Mouse (Mus musculus): ENCODE measurements around the gene Adamts4. TPM values are rescaled to one million over a fixed set of nuclear protein-coding genes. Genes with fewer than 3 reads are reported as not detected.

Gene Adamts4
- total RNA-seq, 2 experiments from 2014 or later: 3.9 to 8.0 TPM

Other genes starting within 250 kb of the Adamts4 start
- gene Fcgr4, start 231.5 kb upstream of the Adamts4 start, total RNA-seq (2021): under 1 TPM; 0.19 to 0.41 TPM
- gene Fcgr3, start 185.5 kb upstream of the Adamts4 start, total RNA-seq (2021): 1 to 10 TPM; 9.3 to 9.4 TPM
- gene Cfap126, start 136.5 kb upstream of the Adamts4 start, total RNA-seq (2021): 1 to 10 TPM; 1.2 to 1.8 TPM
- gene Sdhc, start 99.8 kb upstream of the Adamts4 start, total RNA-seq (2021): 100 to 1,000 TPM; 568 to 707 TPM
- gene Mpz, start 99.7 kb upstream of the Adamts4 start, total RNA-seq (2021): 100 to 1,000 TPM; 478 to 752 TPM
- gene Pcp4l1, start 54.2 kb upstream of the Adamts4 start, total RNA-seq (2021): 10 to 100 TPM; 11.6 to 11.8 TPM
- not detected for gene Nr1i3, start 36.5 kb upstream of the Adamts4 start, total RNA-seq (2021)
- 10 to 100 TPM; 42.2 to 44.7 TPM for gene Tomm40l, start 27.9 kb upstream of the Adamts4 start, total RNA-seq (2021)
- gene Apoa2, start 25.4 kb upstream of the Adamts4 start, total RNA-seq (2021): 1 to 10 TPM in 1 of 2 experiments, not detected in 1; 4.2 TPM
- gene Fcer1g, start 16.1 kb upstream of the Adamts4 start, total RNA-seq (2021): 10 to 100 TPM; 10.4 to 13.3 TPM
- 100 to 1,000 TPM; 468 to 578 TPM for gene Ndufs2, start 967 bp downstream of the Adamts4 start, total RNA-seq (2021)
- 10 to 100 TPM; 11.0 to 17.6 TPM for gene B4galt3, start 19.9 kb downstream of the Adamts4 start, total RNA-seq (2021)
- gene Ppox, start 30.8 kb downstream of the Adamts4 start, total RNA-seq (2021): 10 to 100 TPM; 11.6 to 15.1 TPM
- gene Usp21, start 37.6 kb downstream of the Adamts4 start, total RNA-seq (2021): 10 to 100 TPM; 15.3 to 19.7 TPM
- gene Ufc1, start 44.6 kb downstream of the Adamts4 start, total RNA-seq (2021): 10 to 100 TPM; 81.8 to 87.9 TPM
- 10 to 100 TPM; 30.3 to 31.2 TPM for gene Dedd, start 78.7 kb downstream of the Adamts4 start, total RNA-seq (2021)
- gene Nit1, start 95.2 kb downstream of the Adamts4 start, total RNA-seq (2021): 10 to 100 TPM; 20.1 to 22.5 TPM
- 100 to 1,000 TPM; 104 to 113 TPM for gene Pfdn2, start 95.2 kb downstream of the Adamts4 start, total RNA-seq (2021)
- gene Klhdc9, start 110.4 kb downstream of the Adamts4 start, total RNA-seq (2021): under 1 TPM; 0.31 to 0.61 TPM
- gene Nectin4, start 119.7 kb downstream of the Adamts4 start, total RNA-seq (2021): under 1 TPM; 0.07 to 0.20 TPM
- 1 to 10 TPM; 1.7 to 2.3 TPM for gene Arhgap30, start 138.5 kb downstream of the Adamts4 start, total RNA-seq (2021)
- 10 to 100 TPM; 31.5 to 32.4 TPM for gene Usf1, start 160.9 kb downstream of the Adamts4 start, total RNA-seq (2021)
- gene Tstd1, start 168.5 kb downstream of the Adamts4 start, total RNA-seq (2021): under 1 TPM; 0.82 to 0.90 TPM
- gene F11r, start 187.1 kb downstream of the Adamts4 start, total RNA-seq (2021): 10 to 100 TPM; 13.9 to 15.0 TPM